Mouse (Mus musculus) CH12.LX (cell line): ENCODE data around the gene Cpa1. TPM values are rescaled to one million over a fixed set of nuclear protein-coding genes. Genes with fewer than 3 reads are reported as not detected.

Source experiments
- DNase-seq: peaks from one replicate; pipeline ENCODE4 v3.0.0-alpha.2; 2013; ENCODE audit errors: extremely low read depth
- H3K27ac ChIP-seq: 2 replicates; pipeline ENCODE4 v1.5.1; 2012; ENCODE audit warnings: low read depth, mild to moderate bottlenecking, control low read depth, moderate library complexity; ENCODE audit not compliant: insufficient read depth
- H3K27me3 ChIP-seq: replicated peaks from 2 replicates; pipeline ENCODE3; 2012; ENCODE audit warnings: inconsistent platforms
- H3K36me3 ChIP-seq, 2 experiments: replicated peaks in 1 of 2; 2 replicates each; pipeline versions ENCODE3 to v1.6.1; 2012; ENCODE audit warnings: inconsistent platforms in 1 of 2, low read length in 1 of 2, mild to moderate bottlenecking in 1 of 2, mixed read lengths in 1 of 2, moderate library complexity in 1 of 2; ENCODE audit not compliant: control insufficient read depth in 1 of 2, insufficient read depth in 1 of 2
- H3K4me1 ChIP-seq, 2 experiments: 2 replicates each; pipeline ENCODE4 v1.6.1; 2012; ENCODE audit warnings: inconsistent platforms in 1 of 2, moderate library complexity in 1 of 2; ENCODE audit not compliant: insufficient read depth in 2 of 2, control insufficient read depth in 1 of 2
- H3K4me2 ChIP-seq: 2 replicates; pipeline ENCODE4 v1.6.1; 2012; ENCODE audit warnings: low read depth, mild to moderate bottlenecking, control low read depth; ENCODE audit not compliant: poor library complexity, insufficient read depth, severe bottlenecking
- H3K4me3 ChIP-seq, 3 experiments: fragments of 150-350 bp in 1 of 3; sonication (generic) in 1 of 3; replicated peaks in 1 of 3; 2 replicates each; pipeline versions ENCODE3 to v1.5.1; 2011 to 2012; ENCODE audit warnings: low read depth in 2 of 3, low read length in 2 of 3, mild to moderate bottlenecking in 2 of 3, moderate library complexity in 2 of 3, control low read depth in 1 of 3, improper control_type of control experiment in 1 of 3, inconsistent platforms in 1 of 3, mixed read lengths in 1 of 3; ENCODE audit not compliant: poor library complexity in 1 of 3
- H3K79me2 ChIP-seq: replicated peaks from 2 replicates; pipeline ENCODE4 v1.6.1; 2012; ENCODE audit warnings: mild to moderate bottlenecking, moderate library complexity; ENCODE audit not compliant: control insufficient read depth, poor library complexity, insufficient read depth, severe bottlenecking; ENCODE audit errors: extremely low read depth
- H3K9ac ChIP-seq: 2 replicates; pipeline ENCODE4 v1.6.1; 2012; ENCODE audit warnings: low read depth, mild to moderate bottlenecking, control low read depth, moderate library complexity; ENCODE audit not compliant: insufficient read depth
- H3K9me3 ChIP-seq: replicated peaks from 2 replicates; pipeline ENCODE3; 2012; ENCODE audit warnings: low read length, inconsistent platforms, mixed read lengths
- CHD1 ChIP-seq: IDR thresholded peaks from 2 replicates; pipeline ENCODE4 v1.6.1; 2012; ENCODE audit warnings: low read depth, low read length, improper control_type of control experiment, inconsistent platforms
- CHD2 ChIP-seq: IDR thresholded peaks from 2 replicates; pipeline ENCODE4 v1.6.1; 2011; ENCODE audit warnings: low read length, improper control_type of control experiment
- E2F4 ChIP-seq: IDR thresholded peaks from 2 replicates; pipeline ENCODE4 v1.6.1; 2011; ENCODE audit warnings: low read depth, low read length, improper control_type of control experiment; ENCODE audit not compliant: insufficient replicate concordance
- ETS1 ChIP-seq: conservative IDR thresholded peaks from 2 replicates; pipeline ENCODE4 v1.6.1; 2012; ENCODE audit warnings: low read depth, mild to moderate bottlenecking, inconsistent platforms, low read length, improper control_type of control experiment, moderate library complexity
- HCFC1 ChIP-seq: IDR thresholded peaks from 2 replicates; pipeline ENCODE4 v1.6.1; 2012; ENCODE audit warnings: low read depth, mild to moderate bottlenecking, inconsistent platforms, low read length, improper control_type of control experiment
- IRF4 ChIP-seq: IDR thresholded peaks from 2 replicates; pipeline ENCODE4 v1.6.1; 2014; ENCODE audit warnings: low read depth, mild to moderate bottlenecking, inconsistent platforms, low read length, improper control_type of control experiment
- JUND ChIP-seq: conservative IDR thresholded peaks from 2 replicates; pipeline ENCODE4 v1.6.1; 2011; ENCODE audit warnings: low read depth, low read length, improper control_type of control experiment
- MAZ ChIP-seq: IDR thresholded peaks from 2 replicates; pipeline ENCODE4 v1.6.1; 2012; ENCODE audit warnings: low read depth, mild to moderate bottlenecking, inconsistent platforms, low read length, improper control_type of control experiment, moderate library complexity
- MEF2A ChIP-seq: IDR thresholded peaks from 2 replicates; pipeline ENCODE4 v1.6.1; 2014; ENCODE audit warnings: low read depth, mild to moderate bottlenecking, inconsistent platforms, low read length, improper control_type of control experiment, borderline replicate concordance
- MXI1 ChIP-seq: IDR thresholded peaks from 2 replicates; pipeline ENCODE4 v1.6.1; 2011; ENCODE audit warnings: mild to moderate bottlenecking, low read depth, low read length, improper control_type of control experiment
- MYC ChIP-seq: IDR thresholded peaks from 2 replicates; pipeline ENCODE4 v1.6.1; 2011; ENCODE audit warnings: low read depth, mild to moderate bottlenecking, improper control_type of control experiment, low read length
- NELFE ChIP-seq: IDR thresholded peaks from 2 replicates; pipeline ENCODE4 v1.6.1; 2011; ENCODE audit warnings: low read depth, low read length, improper control_type of control experiment
- POLR2AphosphoS2 ChIP-seq: IDR thresholded peaks from 2 replicates; pipeline ENCODE4 v1.6.1; 2011; ENCODE audit warnings: low read depth, low read length, improper control_type of control experiment
- RAD21 ChIP-seq: IDR thresholded peaks from 2 replicates; pipeline ENCODE4 v1.6.1; 2011; ENCODE audit warnings: low read depth, mild to moderate bottlenecking, low read length, improper control_type of control experiment, moderate library complexity
- SMC3 ChIP-seq: IDR thresholded peaks from 2 replicates; pipeline ENCODE4 v1.6.1; 2011; ENCODE audit warnings: low read depth, low read length, improper control_type of control experiment
- USF2 ChIP-seq: conservative IDR thresholded peaks from 2 replicates; pipeline ENCODE4 v1.6.1; 2011; ENCODE audit warnings: low read depth, low read length, improper control_type of control experiment
- ZC3H11A ChIP-seq: IDR thresholded peaks from 2 replicates; pipeline ENCODE4 v1.6.1; 2012; ENCODE audit warnings: low read depth, mild to moderate bottlenecking, inconsistent platforms, low read length, improper control_type of control experiment
- ZNF384 ChIP-seq: IDR thresholded peaks from 2 replicates; pipeline ENCODE4 v1.6.1; 2012; ENCODE audit warnings: low read depth, low read length, improper control_type of control experiment, inconsistent platforms
- dilution Hi-C: fragments of 300-500 bp; cut with MboI; formaldehyde crosslinking; loops from 2 replicates; pipeline ENCODE4 v1.14.3; 2020; ENCODE audit warnings: low sequenced_read_pairs; ENCODE audit not compliant: extremely low pct_unique_long_range_greater_than_20kb, extremely low pct_ligation_motif_present
- in situ Hi-C: fragments of 300-500 bp; cut with MboI; formaldehyde crosslinking; loops from 3 replicates; pipeline ENCODE4 v1.14.3; 2019; ENCODE audit warnings: low sequenced_read_pairs, low pct_ligation_motif_present, low pct_unique_long_range_greater_than_20kb, mixed read lengths
- polyA plus RNA-seq: library from polyadenylated mRNA; unstranded; fragments of >175 nt; gene quantifications from 2 replicates; pipeline ENCODE4 v1.2.1, GENCODE M21; 2012; ENCODE audit warnings: low read depth; ENCODE audit not compliant: insufficient read length
- total RNA-seq, 2 experiments: library from RNA; depleted of rRNA; stranded (reverse); fragments of 300-350 nt in 1 of 2; fragments of >200 nt in 1 of 2; gene quantifications; 2 replicates each; pipeline ENCODE4 v1.2.3; 2012 to 2014

Gene Cpa1
- total and polyA plus RNA-seq, 3 experiments: not detected

GRCm38 (mm10) chr6:30681935-30682900, 43.2 kb downstream of the Cpa1 start (continued):
- no peak for TF ChIP-seq CHD2
- TF ChIP-seq SMC3: no peak
- TF ChIP-seq MEF2A: peak; percentile 31; the same call in 1 of the 2 replicates
- no peak for TF ChIP-seq JUND
- no peak for TF ChIP-seq CHD1
- TF ChIP-seq MXI1: no peak
- TF ChIP-seq MYC: no peak
- no peak for TF ChIP-seq POLR2AphosphoS2
- no peak for TF ChIP-seq ZC3H11A
- TF ChIP-seq NELFE: no peak
- TF ChIP-seq E2F4: no peak
- 0 out of 2 replicates have a peak, but pooled peaks have one; percentile 39 for TF ChIP-seq IRF4
- no peak for TF ChIP-seq USF2
- TF ChIP-seq MAZ: no peak
- no peak for TF ChIP-seq HCFC1
- peak; percentile 67 for TF ChIP-seq ZNF384

GRCm38 (mm10) chr6:30684570-30684969, 45.6 kb downstream of the Cpa1 start:
- in situ Hi-C loops: no loop called here
- Histone ChIP-seq H3K4me1 (peaks cover 4 to 47% of the 10 kb centered on the region in 2 experiments; a peak in 3 of 4 replicates), H3K79me2 (no peaks in the 10 kb centered on the region), H3K4me3 (no peak overlapping the region), H3K27me3 (no peaks in the 10 kb centered on the region), H3K36me3 (peaks cover 0 to 5% of the 10 kb centered on the region in 2 experiments), H3K9ac (no peak overlapping the region), H3K9me3 (no peaks in the 10 kb centered on the region), H3K27ac (no peak overlapping the region), H3K4me2 (no peak overlapping the region)
- no peak for TF ChIP-seq USF2
- no peak for TF ChIP-seq ZNF384
- TF ChIP-seq MAZ: no peak
- TF ChIP-seq RAD21: no peak
- no peak for TF ChIP-seq ETS1
- dilution Hi-C loops: no loop called here
- DNase-seq: no peak
